Mouse (Mus musculus) forebrain, embryonic 12.5 days (tissue): ENCODE measurements at regions not wholly inside any gene's neighbourhood (a gene's known extent, or its start where the extent isn't known, plus 50 kb on each side); places are given as distances from the start of the nearest gene placed in this dataset.

Experiments used
- ATAC-seq: fragments of 200-750 bp; cut with Nextera tagmentation; 2 replicates; pipeline ENCODE4 v1.8.0; 2017; ENCODE audit warnings: moderate TSS enrichment; ENCODE audit not compliant: low FRiP score
- H3K27ac ChIP-seq: fragments of 300-500 bp; sonication (generic); 2 replicates; pipeline ENCODE4 v1.5.1; 2016; ENCODE audit warnings: mild to moderate bottlenecking
- H3K27me3 ChIP-seq: fragments of 300-500 bp; sonication (generic); 2 replicates; pipeline ENCODE4 v1.6.1; 2016; ENCODE audit warnings: mild to moderate bottlenecking
- H3K36me3 ChIP-seq: fragments of 300-500 bp; sonication (generic); replicated peaks from 2 replicates; pipeline ENCODE4 v1.6.1; 2016; ENCODE audit warnings: mild to moderate bottlenecking
- H3K4me1 ChIP-seq: fragments of 300-500 bp; sonication (generic); 2 replicates; pipeline ENCODE4 v1.6.1; 2016
- H3K4me2 ChIP-seq: fragments of 300-500 bp; sonication (generic); 2 replicates; pipeline ENCODE4 v1.6.1; 2016; ENCODE audit warnings: mild to moderate bottlenecking, moderate library complexity
- H3K4me3 ChIP-seq: fragments of 300-500 bp; sonication (generic); replicated peaks from 2 replicates; pipeline ENCODE4 v1.5.1; 2016; ENCODE audit warnings: mild to moderate bottlenecking
- H3K9ac ChIP-seq: fragments of 300-500 bp; sonication (generic); 2 replicates; pipeline ENCODE4 v1.6.1; 2016; ENCODE audit warnings: mild to moderate bottlenecking
- H3K9me3 ChIP-seq: fragments of 300-500 bp; sonication (generic); 2 replicates; pipeline ENCODE4 v1.6.1; 2016
- WGBS: fragments of 180-500 bp; shearing (Covaris S2); methylation state at CpG from one replicate; pipeline ENCODE4 v1.1.7; 2016; 5-methylcytosine and 5-hydroxymethylcytosine counted together

GRCm38 (mm10) chr7:82990708-82991107, 123.6 kb downstream of the Mex3b start:
- no peaks in the 10 kb centered on the region for H3K27me3 ChIP-seq
- H3K36me3 ChIP-seq = no peaks in the 10 kb centered on the region
- H3K9ac ChIP-seq = no peak overlapping the region
- no peaks in the 10 kb centered on the region for H3K4me1 ChIP-seq
- no peak overlapping the region for H3K27ac ChIP-seq
- ATAC-seq = no peak
- no peak overlapping the region for H3K4me2 ChIP-seq
- no peak overlapping the region for H3K4me3 ChIP-seq
- H3K9me3 ChIP-seq = no peaks in the 10 kb centered on the region

- H3K4me3 ChIP-seq = no peak overlapping the region
- H3K27me3 ChIP-seq = no peaks in the 10 kb centered on the region
- H3K4me1 ChIP-seq = no peaks in the 10 kb centered on the region
- 84% methylated on average over 5 of the region's 5 CpGs for WGBS
- no peaks in the 10 kb centered on the region for H3K36me3 ChIP-seq
- no peak overlapping the region for H3K4me2 ChIP-seq
- no peak overlapping the region for H3K27ac ChIP-seq
- no peak for ATAC-seq
- H3K9me3 ChIP-seq = no peaks in the 10 kb centered on the region
- H3K9ac ChIP-seq = no peak overlapping the region
These were observed 126.0 kb downstream of the Mex3b start for GRCm38 (mm10) chr7:82993136-82993535.

GRCm38 (mm10) chr7:82998848-82999247, 131.7 kb downstream of the Mex3b start:
- Histone ChIP-seq H3K4me2 (no peak overlapping the region), H3K4me3 (no peak overlapping the region), H3K9me3 (no peaks in the 10 kb centered on the region), H3K9ac (no peak overlapping the region), H3K36me3 (no peaks in the 10 kb centered on the region), H3K27ac (no peak overlapping the region), H3K4me1 (no peaks in the 10 kb centered on the region), H3K27me3 (no peaks in the 10 kb centered on the region)
- 90% methylated on average over 2 of the region's 2 CpGs for WGBS
- no peak for ATAC-seq

GRCm38 (mm10) chr7:83007540-83007939, 140.4 kb downstream of the Mex3b start:
- 89% methylated on average over 4 of the region's 4 CpGs for WGBS
- no peak overlapping the region for H3K9ac ChIP-seq
- H3K27ac ChIP-seq = no peak overlapping the region
- no peak for ATAC-seq
- no peaks in the 10 kb centered on the region for H3K36me3 ChIP-seq
- H3K4me3 ChIP-seq = no peak overlapping the region
- no peaks in the 10 kb centered on the region for H3K4me1 ChIP-seq
- H3K4me2 ChIP-seq = no peak overlapping the region
- no peaks in the 10 kb centered on the region for H3K9me3 ChIP-seq
- no peaks in the 10 kb centered on the region for H3K27me3 ChIP-seq

GRCm38 (mm10) chr7:83012145-83012544, 145.0 kb downstream of the Mex3b start:
- WGBS = 81% methylated on average over 2 of the region's 2 CpGs
- no peaks in the 10 kb centered on the region for H3K9me3 ChIP-seq
- no peak for ATAC-seq

GRCm38 (mm10) chr7:83014725-83015690, 147.9 kb downstream of the Mex3b start:
- Histone ChIP-seq H3K27ac (0 out of 2 replicates have a peak overlapping the region, but pooled peaks have one; percentile 8), H3K4me1 (peaks cover 16% of the 10 kb centered on the region), H3K27me3 (0 out of 2 replicates have a peak, but pooled peaks cover 3% of the 10 kb centered on the region), H3K4me2 (no peak overlapping the region; the same call in 1 of the 2 replicates), H3K36me3 (no peaks in the 10 kb centered on the region), H3K4me3 (no peak overlapping the region), H3K9ac (no peak overlapping the region), H3K9me3 (no peaks in the 10 kb centered on the region)
- no peak for ATAC-seq
- 24% methylated on average over 7 of the region's 7 CpGs for WGBS

More at GRCm38 (mm10) chr7:83012145-83012544, 145.0 kb downstream of the Mex3b start:
- H3K4me2 ChIP-seq = no peak overlapping the region
- H3K4me1 ChIP-seq = peaks cover 16% of the 10 kb centered on the region
- no peak overlapping the region for H3K4me3 ChIP-seq
- H3K27ac ChIP-seq = no peak overlapping the region
- H3K36me3 ChIP-seq = no peaks in the 10 kb centered on the region
- 0 out of 2 replicates have a peak, but pooled peaks cover 3% of the 10 kb centered on the region for H3K27me3 ChIP-seq
- no peak overlapping the region for H3K9ac ChIP-seq

- WGBS = 22% methylated on average over 4 of the region's 4 CpGs
- Histone ChIP-seq H3K27ac (no peak overlapping the region), H3K36me3 (no peaks in the 10 kb centered on the region), H3K9me3 (no peaks in the 10 kb centered on the region), H3K4me2 (no peak overlapping the region; the same call in 1 of the 2 replicates), H3K4me3 (no peak overlapping the region), H3K4me1 (peaks cover 16% of the 10 kb centered on the region), H3K27me3 (0 out of 2 replicates have a peak, but pooled peaks cover 3% of the 10 kb centered on the region), H3K9ac (no peak overlapping the region)
- no peak for ATAC-seq
These were observed 148.6 kb downstream of the Mex3b start for GRCm38 (mm10) chr7:83015756-83016155.

- no peak overlapping the region for H3K4me2 ChIP-seq
- WGBS = 70% methylated on average over 4 of the region's 4 CpGs
- H3K9ac ChIP-seq = no peak overlapping the region
- H3K36me3 ChIP-seq = no peaks in the 10 kb centered on the region
- H3K27me3 ChIP-seq = 0 out of 2 replicates have a peak, but pooled peaks cover 3% of the 10 kb centered on the region
- H3K9me3 ChIP-seq = no peaks in the 10 kb centered on the region
- H3K4me1 ChIP-seq = peaks cover 16% of the 10 kb centered on the region
- H3K4me3 ChIP-seq = no peak overlapping the region
- no peak for ATAC-seq
- no peak overlapping the region for H3K27ac ChIP-seq
These were observed 149.4 kb downstream of the Mex3b start for GRCm38 (mm10) chr7:83016566-83016965.

- H3K4me3 ChIP-seq = no peak overlapping the region
- H3K27ac ChIP-seq = no peak overlapping the region
- no peak for ATAC-seq
- H3K4me2 ChIP-seq = no peak overlapping the region
- WGBS = 82% methylated on average over 2 of the region's 2 CpGs
- peaks cover 8% of the 10 kb centered on the region for H3K4me1 ChIP-seq
- H3K36me3 ChIP-seq = no peaks in the 10 kb centered on the region
- 0 out of 2 replicates have a peak, but pooled peaks cover 3% of the 10 kb centered on the region for H3K27me3 ChIP-seq
- no peak overlapping the region for H3K9ac ChIP-seq
- H3K9me3 ChIP-seq = no peaks in the 10 kb centered on the region
These were observed 153.5 kb downstream of the Mex3b start for GRCm38 (mm10) chr7:83020584-83020983.

GRCm38 (mm10) chr7:83023990-83024389, 156.9 kb downstream of the Mex3b start:
- Histone ChIP-seq H3K36me3 (no peaks in the 10 kb centered on the region), H3K27ac (no peak overlapping the region), H3K9ac (no peak overlapping the region), H3K9me3 (no peaks in the 10 kb centered on the region), H3K4me1 (no peaks in the 10 kb centered on the region), H3K4me3 (no peak overlapping the region), H3K4me2 (no peak overlapping the region), H3K27me3 (no peaks in the 10 kb centered on the region)
- 83% methylated on average over 1 of the region's 1 CpGs for whole genome bisulfite sequencing
- no peak for ATAC-seq

- no peak overlapping the region for H3K4me2 ChIP-seq
- no peak for ATAC-seq
- H3K36me3 ChIP-seq = no peaks in the 10 kb centered on the region
- no peak overlapping the region for H3K4me3 ChIP-seq
- H3K27me3 ChIP-seq = no peaks in the 10 kb centered on the region
- no peak overlapping the region for H3K27ac ChIP-seq
- H3K4me1 ChIP-seq = peaks cover 3% of the 10 kb centered on the region; the same call in 1 of the 2 replicates
- no peak overlapping the region for H3K9ac ChIP-seq
- no peaks in the 10 kb centered on the region for H3K9me3 ChIP-seq
- 80% methylated on average over 2 of the region's 2 CpGs for WGBS
These were observed 164.0 kb downstream of the Mex3b start for GRCm38 (mm10) chr7:83031101-83031500.

- H3K4me1 ChIP-seq = peaks cover 10% of the 10 kb centered on the region
- H3K9ac ChIP-seq = no peak overlapping the region
- H3K27ac ChIP-seq = no peak overlapping the region
- H3K27me3 ChIP-seq = no peaks in the 10 kb centered on the region
- ATAC-seq = no peak
- no peak overlapping the region for H3K4me3 ChIP-seq
- no peaks in the 10 kb centered on the region for H3K9me3 ChIP-seq
- WGBS = 92% methylated on average over 1 of the region's 1 CpGs
- H3K4me2 ChIP-seq = no peak overlapping the region
- H3K36me3 ChIP-seq = no peaks in the 10 kb centered on the region
These were observed 164.9 kb downstream of the Mex3b start for GRCm38 (mm10) chr7:83032025-83032424.

GRCm38 (mm10) chr7:83032924-83033323, 165.8 kb downstream of the Mex3b start:
- H3K27ac ChIP-seq = no peak overlapping the region
- no peak for ATAC-seq
- no peaks in the 10 kb centered on the region for H3K9me3 ChIP-seq
- WGBS = 92% methylated on average over 2 of the region's 2 CpGs
- no peak overlapping the region for H3K4me2 ChIP-seq
- no peaks in the 10 kb centered on the region for H3K27me3 ChIP-seq
- no peak overlapping the region for H3K4me3 ChIP-seq
- no peaks in the 10 kb centered on the region for H3K36me3 ChIP-seq
- H3K9ac ChIP-seq = no peak overlapping the region
- H3K4me1 ChIP-seq = peaks cover 17% of the 10 kb centered on the region
